Mouse (Mus musculus) hindlimb bud, embryonic 11.5 days (tissue): ENCODE measurements around the gene P2rx4.

ENCODE experiments used
- DNase-seq: peaks from one replicate; pipeline ENCODE4 v3.0.0-alpha.2; 2012; ENCODE audit warnings: low read depth, low spot score; ENCODE audit errors: extremely low spot score

The P2rx4 gene

GRCm38 (mm10) chr5:122702156-122702555 lies 5.2 kb upstream of the P2rx4 start:
- no peak for DNase-seq

GRCm38 (mm10) chr5:122703574-122703973 lies 3.8 kb upstream of the P2rx4 start:
- DNase-seq, result no peak

GRCm38 (mm10) chr5:122704571-122704970 lies 2.8 kb upstream of the P2rx4 start:
- no peak for DNase-seq

GRCm38 (mm10) chr5:122705174-122705573 lies 2.2 kb upstream of the P2rx4 start:
- DNase-seq, result no peak

GRCm38 (mm10) chr5:122706917-122707275 lies 448 bp upstream of the P2rx4 start:
- DNase-seq, result no peak

- no peak for DNase-seq
Measured at GRCm38 (mm10) chr5:122708819-122709218, 1.5 kb downstream of the P2rx4 start.

GRCm38 (mm10) chr5:122715723-122716122 lies 8.4 kb downstream of the P2rx4 start:
- DNase-seq, result no peak

GRCm38 (mm10) chr5:122716793-122717192 lies 9.4 kb downstream of the P2rx4 start:
- no peak for DNase-seq

GRCm38 (mm10) chr5:122718400-122718799 lies 11.1 kb downstream of the P2rx4 start:
- no peak for DNase-seq

- no peak for DNase-seq
Measured at GRCm38 (mm10) chr5:122719168-122719567, 11.8 kb downstream of the P2rx4 start.

GRCm38 (mm10) chr5:122725453-122725852 lies 18.1 kb downstream of the P2rx4 start:
- no peak for DNase-seq

GRCm38 (mm10) chr5:122726068-122726467 lies 18.7 kb downstream of the P2rx4 start:
- peak; percentile 79 for DNase-seq

- DNase-seq, result no peak
Measured at GRCm38 (mm10) chr5:122726595-122726994, 19.3 kb downstream of the P2rx4 start.

- DNase-seq, result no peak
Measured at GRCm38 (mm10) chr5:122727096-122727495, 19.8 kb downstream of the P2rx4 start.

GRCm38 (mm10) chr5:122730776-122731175 lies 23.4 kb downstream of the P2rx4 start:
- no peak for DNase-seq

- DNase-seq, result no peak
Measured at GRCm38 (mm10) chr5:122731321-122731720, 24.0 kb downstream of the P2rx4 start.

GRCm38 (mm10) chr5:122731991-122732673 lies 24.8 kb downstream of the P2rx4 start:
- no peak for DNase-seq

GRCm38 (mm10) chr5:122733881-122734280 lies 26.5 kb downstream of the P2rx4 start:
- DNase-seq, result no peak

GRCm38 (mm10) chr5:122735853-122736252 lies 28.5 kb downstream of the P2rx4 start:
- DNase-seq, result no peak

- no peak for DNase-seq
Measured at GRCm38 (mm10) chr5:122736761-122737160, 29.4 kb downstream of the P2rx4 start.

GRCm38 (mm10) chr5:122743880-122744422 lies 36.6 kb downstream of the P2rx4 start:
- no peak for DNase-seq

GRCm38 (mm10) chr5:122747950-122748349 lies 40.6 kb downstream of the P2rx4 start:
- no peak for DNase-seq

GRCm38 (mm10) chr5:122754477-122754876 lies 47.1 kb downstream of the P2rx4 start:
- no peak for DNase-seq
